Mouse (Mus musculus): ENCODE measurements at regions not wholly inside any gene's neighbourhood (a gene's known extent, or its start where the extent isn't known, plus 50 kb on each side); places are given as distances from the start of the nearest gene placed in this dataset.

- DNase-seq (ENCODE audit: low spot score) = no peak
Observed at GRCm38 (mm10) chr8:11145251-11145650, 137.0 kb upstream of the Irs2 start.

GRCm38 (mm10) chr8:11140566-11140965 lies 132.3 kb upstream of the Irs2 start:
- DNase-seq (ENCODE audit: low spot score) = no peak

GRCm38 (mm10) chr8:11139294-11139693 lies 131.0 kb upstream of the Irs2 start:
- no peak for DNase-seq (ENCODE audit: low spot score)

- no peak for DNase-seq (ENCODE audit: low spot score)
Observed at GRCm38 (mm10) chr8:11138302-11139020, 130.2 kb upstream of the Irs2 start.

GRCm38 (mm10) chr8:11136566-11136965 lies 128.3 kb upstream of the Irs2 start:
- DNase-seq (ENCODE audit: low spot score) = no peak

- no peak for DNase-seq (ENCODE audit: low spot score)
Observed at GRCm38 (mm10) chr8:11135135-11135534, 126.9 kb upstream of the Irs2 start.

GRCm38 (mm10) chr8:11134562-11134961 lies 126.3 kb upstream of the Irs2 start:
- no peak for DNase-seq (ENCODE audit: low spot score)

- DNase-seq (ENCODE audit: low spot score) = no peak
Observed at GRCm38 (mm10) chr8:11119030-11119634, 110.9 kb upstream of the Irs2 start.

GRCm38 (mm10) chr8:11116534-11116933 lies 108.3 kb upstream of the Irs2 start:
- no peak for DNase-seq (ENCODE audit: low spot score)

- DNase-seq (ENCODE audit: low spot score) = no peak
Observed at GRCm38 (mm10) chr8:11115210-11115609, 107.0 kb upstream of the Irs2 start.

- DNase-seq (ENCODE audit: low spot score) = peak; percentile 9
Observed at GRCm38 (mm10) chr8:11114531-11114930, 106.3 kb upstream of the Irs2 start.

GRCm38 (mm10) chr8:11112908-11113532 lies 104.8 kb upstream of the Irs2 start:
- DNase-seq (ENCODE audit: low spot score) = no peak

- DNase-seq (ENCODE audit: low spot score) = no peak
Observed at GRCm38 (mm10) chr8:11111987-11112386, 103.7 kb upstream of the Irs2 start.

GRCm38 (mm10) chr8:11107435-11107834 lies 99.2 kb upstream of the Irs2 start:
- DNase-seq (ENCODE audit: low spot score) = no peak

GRCm38 (mm10) chr8:11107021-11107420 lies 98.8 kb upstream of the Irs2 start:
- DNase-seq (ENCODE audit: low spot score) = no peak

- DNase-seq (ENCODE audit: low spot score) = no peak
Observed at GRCm38 (mm10) chr8:11103745-11104607, 95.7 kb upstream of the Irs2 start.

- no peak for DNase-seq (ENCODE audit: low spot score)
Observed at GRCm38 (mm10) chr8:11100310-11100709, 92.1 kb upstream of the Irs2 start.

- DNase-seq (ENCODE audit: low spot score) = peak; percentile 25
Observed at GRCm38 (mm10) chr8:11099591-11099855, 91.3 kb upstream of the Irs2 start.

- no peak for DNase-seq (ENCODE audit: low spot score)
Observed at GRCm38 (mm10) chr8:11098790-11099590, 90.7 kb upstream of the Irs2 start.

- DNase-seq (ENCODE audit: low spot score) = peak; percentile 31
Observed at GRCm38 (mm10) chr8:11098228-11098778, 90.0 kb upstream of the Irs2 start.

- no peak for DNase-seq (ENCODE audit: low spot score)
Observed at GRCm38 (mm10) chr8:11097813-11098212, 89.6 kb upstream of the Irs2 start.

- no peak for DNase-seq (ENCODE audit: low spot score)
Observed at GRCm38 (mm10) chr8:11094516-11094915, 86.3 kb upstream of the Irs2 start.

Data from layer of hippocampus, adult 11-12 months (tissue).